Mouse (Mus musculus) erythroblast, embryonic 14.5 days (primary cell): ENCODE measurements around the gene Ppm1h. TPM values are rescaled to one million over a fixed set of nuclear protein-coding genes. Genes with fewer than 3 reads are reported as not detected.

Source experiments
- H3K27me3 ChIP-seq: 2 replicates; pipeline ENCODE4 v1.6.1; 2012; ENCODE audit warnings: inconsistent platforms; ENCODE audit not compliant: control insufficient read depth
- H3K36me3 ChIP-seq: 2 replicates; pipeline ENCODE4 v1.6.1; 2012; ENCODE audit warnings: mild to moderate bottlenecking, inconsistent platforms; ENCODE audit not compliant: control insufficient read depth
- H3K4me1 ChIP-seq: 2 replicates; pipeline ENCODE4 v1.6.1; 2012; ENCODE audit warnings: inconsistent platforms; ENCODE audit not compliant: control insufficient read depth
- H3K4me3 ChIP-seq: replicated peaks from 2 replicates; pipeline ENCODE3; 2012; ENCODE audit warnings: moderate library complexity, mild to moderate bottlenecking, inconsistent platforms
- H3K9me3 ChIP-seq: 2 replicates; pipeline ENCODE4 v1.6.1; 2012; ENCODE audit warnings: low read length, inconsistent platforms, mixed read lengths; ENCODE audit not compliant: control insufficient read depth
- GATA1 ChIP-seq: IDR thresholded peaks from 2 replicates; pipeline ENCODE4 v1.6.1; 2012; ENCODE audit warnings: low read length, inconsistent platforms, mixed read lengths
- TAL1 ChIP-seq: IDR thresholded peaks from 3 replicates; pipeline ENCODE4 v1.6.1; 2012; ENCODE audit warnings: low read length, inconsistent platforms, mixed read lengths
- polyA plus RNA-seq: library from polyadenylated mRNA; stranded (reverse); fragments of >175 nt; gene quantifications from 2 replicates; pipeline ENCODE4 v1.2.3, GENCODE M21; 2012

Gene Ppm1h
- polyA plus RNA-seq, 1 experiment, result not detected

- H3K4me3 ChIP-seq, result no peak overlapping the region
- no peaks in the 10 kb centered on the region for H3K9me3 ChIP-seq
- TF ChIP-seq GATA1 (no peak), TAL1 (no peak)
Measured at GRCm38 (mm10) chr10:122861696-122862385, 183.3 kb downstream of the Ppm1h start.

GRCm38 (mm10) chr10:122862386-122863023, 183.9 kb downstream of the Ppm1h start:
- H3K9me3 ChIP-seq, result no peaks in the 10 kb centered on the region
- no peak overlapping the region for H3K4me3 ChIP-seq
- H3K27me3 ChIP-seq, result no peaks in the 10 kb centered on the region
- H3K4me1 ChIP-seq, result no peaks in the 10 kb centered on the region
- H3K36me3 ChIP-seq, result no peaks in the 10 kb centered on the region
- no peak for TF ChIP-seq TAL1
- no peak for TF ChIP-seq GATA1

More at GRCm38 (mm10) chr10:122861696-122862385, 183.3 kb downstream of the Ppm1h start:
- no peaks in the 10 kb centered on the region for H3K36me3 ChIP-seq
- H3K4me1 ChIP-seq, result no peaks in the 10 kb centered on the region
- H3K27me3 ChIP-seq, result no peaks in the 10 kb centered on the region

GRCm38 (mm10) chr10:122869865-122870503, 191.4 kb downstream of the Ppm1h start:
- H3K9me3 ChIP-seq, result no peaks in the 10 kb centered on the region
- H3K27me3 ChIP-seq, result no peaks in the 10 kb centered on the region
- TF ChIP-seq TAL1 (no peak), GATA1 (no peak)
- no peaks in the 10 kb centered on the region for H3K4me1 ChIP-seq
- H3K36me3 ChIP-seq, result no peaks in the 10 kb centered on the region
- no peak overlapping the region for H3K4me3 ChIP-seq

GRCm38 (mm10) chr10:122870848-122871494, 192.4 kb downstream of the Ppm1h start:
- no peaks in the 10 kb centered on the region for H3K27me3 ChIP-seq
- no peaks in the 10 kb centered on the region for H3K4me1 ChIP-seq
- no peak overlapping the region for H3K4me3 ChIP-seq
- TF ChIP-seq TAL1 (no peak), GATA1 (no peak)
- no peaks in the 10 kb centered on the region for H3K36me3 ChIP-seq
- H3K9me3 ChIP-seq, result no peaks in the 10 kb centered on the region

- Histone ChIP-seq H3K9me3 (no peaks in the 10 kb centered on the region), H3K4me3 (no peak overlapping the region), H3K36me3 (no peaks in the 10 kb centered on the region), H3K4me1 (no peaks in the 10 kb centered on the region), H3K27me3 (no peaks in the 10 kb centered on the region)
- no peak for TF ChIP-seq GATA1
Measured at GRCm38 (mm10) chr10:122872720-122873119, 194.2 kb downstream of the Ppm1h start.

GRCm38 (mm10) chr10:122876964-122877363, 198.4 kb downstream of the Ppm1h start:
- no peak for TF ChIP-seq GATA1
- no peak for TF ChIP-seq TAL1
- no peak overlapping the region for H3K4me3 ChIP-seq
- no peaks in the 10 kb centered on the region for H3K36me3 ChIP-seq
- H3K27me3 ChIP-seq, result no peaks in the 10 kb centered on the region
- no peaks in the 10 kb centered on the region for H3K9me3 ChIP-seq
- no peaks in the 10 kb centered on the region for H3K4me1 ChIP-seq

GRCm38 (mm10) chr10:122877436-122877835, 198.9 kb downstream of the Ppm1h start:
- no peaks in the 10 kb centered on the region for H3K4me1 ChIP-seq
- no peaks in the 10 kb centered on the region for H3K36me3 ChIP-seq
- no peak overlapping the region for H3K4me3 ChIP-seq
- no peaks in the 10 kb centered on the region for H3K9me3 ChIP-seq
- H3K27me3 ChIP-seq, result no peaks in the 10 kb centered on the region
- TF ChIP-seq GATA1, result no peak
- no peak for TF ChIP-seq TAL1

- Histone ChIP-seq H3K4me1 (peaks cover 3% of the 10 kb centered on the region), H3K4me3 (no peak overlapping the region), H3K27me3 (no peaks in the 10 kb centered on the region), H3K9me3 (no peaks in the 10 kb centered on the region), H3K36me3 (no peaks in the 10 kb centered on the region)
- TF ChIP-seq TAL1 (no peak), GATA1 (no peak)
Measured at GRCm38 (mm10) chr10:122881456-122881855, 202.9 kb downstream of the Ppm1h start.

- H3K4me1 ChIP-seq, result peaks cover 6% of the 10 kb centered on the region
- no peaks in the 10 kb centered on the region for H3K9me3 ChIP-seq
- no peak overlapping the region for H3K4me3 ChIP-seq
- H3K27me3 ChIP-seq, result no peaks in the 10 kb centered on the region
- TF ChIP-seq GATA1 (no peak), TAL1 (no peak)
- H3K36me3 ChIP-seq, result no peaks in the 10 kb centered on the region
Measured at GRCm38 (mm10) chr10:122882614-122883013, 204.1 kb downstream of the Ppm1h start.
